Mouse (Mus musculus): ENCODE data around the gene Crls1. TPM values are rescaled to one million over a fixed set of nuclear protein-coding genes. Genes with fewer than 3 reads are reported as not detected.

The Crls1 gene
- total and polyA plus RNA-seq, 3 experiments = 106 to 142 (median 129) TPM

GRCm38 (mm10) chr2:132884303-132884967, 38.0 kb downstream of the Crls1 start:
- DNase-seq = peak; percentile 82

- no peak for DNase-seq
These were observed 38.8 kb downstream of the Crls1 start for GRCm38 (mm10) chr2:132885312-132885711.

DNA sequence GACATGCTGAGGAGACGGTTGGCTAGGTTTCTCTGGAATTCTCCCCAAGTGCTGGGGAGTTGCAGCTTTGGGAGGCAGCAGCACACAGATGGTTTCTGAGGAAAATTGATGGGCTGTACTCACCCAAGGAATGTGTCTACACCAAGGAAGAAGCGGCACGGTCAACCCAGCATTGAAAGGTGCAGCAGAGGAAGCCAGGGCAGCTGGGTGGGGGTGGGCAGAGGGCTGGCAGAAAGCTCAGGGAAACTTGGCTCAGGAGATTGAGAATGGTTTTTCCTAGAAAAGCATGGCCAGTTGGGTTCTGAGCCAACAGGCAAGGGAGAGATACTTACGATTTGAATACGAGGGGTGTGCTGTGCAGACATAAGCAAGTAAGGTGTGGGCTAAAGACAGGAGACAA, 47.4 kb downstream of the Crls1 start:
- DNase-seq = no peak

DNA sequence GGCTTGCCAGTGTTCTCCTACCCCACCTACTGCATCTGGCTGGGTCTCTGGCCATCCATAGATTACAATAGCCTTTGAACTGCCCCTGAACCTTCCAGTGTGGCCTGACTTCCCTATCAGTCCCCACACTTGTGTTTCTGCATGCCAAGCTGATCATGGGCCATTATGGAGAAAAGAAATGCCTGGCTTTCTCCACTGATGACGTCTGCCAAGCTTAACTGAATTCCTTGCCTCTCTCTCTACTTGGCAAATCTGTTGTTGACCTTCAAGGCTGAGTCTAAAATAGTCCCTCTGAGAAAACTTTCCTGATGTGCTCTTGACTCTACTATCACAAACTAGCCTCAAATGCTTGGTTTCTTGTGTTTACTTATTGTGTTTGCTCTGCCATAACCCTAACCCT, 51.7 kb downstream of the Crls1 start:
- DNase-seq = no peak

GRCm38 (mm10) chr2:132900596-132900995, 54.1 kb downstream of the Crls1 start:
- no peak for DNase-seq

- DNase-seq = peak; percentile 62
These were observed 55.2 kb downstream of the Crls1 start for GRCm38 (mm10) chr2:132901636-132902035.

DNA sequence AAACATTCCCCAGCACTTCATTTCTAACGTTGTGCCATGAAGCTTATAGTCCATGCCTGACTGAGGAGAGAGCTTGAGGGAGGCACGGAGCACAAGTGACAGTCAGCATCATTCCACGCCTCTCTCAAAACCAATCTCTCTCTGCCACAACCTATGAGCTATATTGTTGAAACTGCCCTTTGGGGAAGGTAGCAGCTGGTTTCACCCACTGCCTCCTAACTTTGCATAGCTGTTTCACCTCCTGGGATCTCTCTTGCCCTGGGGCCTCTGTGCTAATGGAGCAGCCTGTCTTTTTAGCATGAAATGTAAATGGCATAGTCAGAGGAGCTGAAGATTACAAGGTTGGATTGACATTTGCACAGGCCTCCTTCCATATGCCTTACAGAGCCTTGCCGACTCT, 55.6 kb downstream of the Crls1 start:
- DNase-seq = no peak

DNA sequence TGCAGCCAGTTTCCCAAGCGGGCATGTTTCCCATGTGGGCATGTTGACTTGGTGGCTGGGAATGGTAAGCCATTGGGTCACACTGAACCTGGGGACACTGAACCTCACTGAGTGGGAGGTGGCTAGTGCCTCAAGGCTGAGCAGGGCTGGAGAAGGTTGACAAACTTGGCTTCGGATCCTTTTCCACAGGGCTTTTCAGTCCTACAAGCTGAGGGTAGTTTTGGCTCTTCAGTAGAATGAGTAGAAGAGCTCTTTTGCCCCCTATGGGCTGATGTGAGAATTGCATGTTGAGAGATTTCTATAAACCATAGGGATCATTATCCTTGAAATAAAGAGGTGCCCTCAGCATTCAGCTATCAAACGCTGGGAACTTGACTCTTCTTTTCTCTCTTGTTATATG, 57.0 kb downstream of the Crls1 start:
- peak; percentile 85 for DNase-seq

- peak; percentile 70 for DNase-seq
These were observed 58.5 kb downstream of the Crls1 start for GRCm38 (mm10) chr2:132904961-132905360.

DNA sequence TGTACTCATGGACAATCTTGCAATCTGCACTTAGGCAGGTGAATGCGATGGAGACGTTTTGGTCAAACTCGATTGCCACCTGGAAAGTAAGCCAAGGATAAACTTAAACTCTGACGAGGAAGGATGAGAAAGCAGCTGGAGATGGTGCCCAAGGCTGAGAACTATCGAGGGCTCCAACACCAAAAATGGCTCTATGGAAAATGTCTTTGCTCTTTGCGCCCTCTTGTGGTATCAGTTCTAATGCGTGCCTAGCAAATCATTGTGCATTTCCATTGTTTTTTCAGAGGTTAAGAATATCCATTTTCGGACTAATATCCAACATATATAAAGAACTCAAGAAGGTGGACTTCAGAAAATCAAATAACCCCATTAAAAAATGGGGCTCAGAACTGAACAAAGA, 60.3 kb downstream of the Crls1 start:
- DNase-seq = peak; percentile 60

GRCm38 (mm10) chr2:132914785-132915184, 68.3 kb downstream of the Crls1 start:
- no peak for DNase-seq

Other genes starting within 250 kb of the Crls1 start
- gene Shld1, start 159.7 kb upstream of the Crls1 start, total RNA-seq (2021) = 1 to 10 TPM; 6.6 to 8.0 TPM
- 10.1 and 10.3 TPM in 2 replicates for gene Shld1, start 159.7 kb upstream of the Crls1 start, polyA plus RNA-seq (2012; rRNA removed)
- 1,000 to 10,000 TPM; 1,607 to 2,510 TPM for gene Chgb, start 65.4 kb upstream of the Crls1 start, total RNA-seq (2021)
- 148 and 289 TPM in 2 replicates for gene Chgb, start 65.4 kb upstream of the Crls1 start, polyA plus RNA-seq (2012; rRNA removed)
- gene Trmt6, start 30.6 kb upstream of the Crls1 start, total RNA-seq (2021) = 10 to 100 TPM; 16.8 to 20.6 TPM
- 1.2 and 1.3 TPM in 2 replicates for gene Trmt6, start 30.6 kb upstream of the Crls1 start, polyA plus RNA-seq (2012; rRNA removed)
- 1 to 10 TPM; 2.8 to 3.5 TPM for gene Mcm8, start 30.5 kb upstream of the Crls1 start, total RNA-seq (2021)
- 1.2 and 1.4 TPM in 2 replicates for gene Mcm8, start 30.5 kb upstream of the Crls1 start, polyA plus RNA-seq (2012; rRNA removed)
- 1 to 10 TPM; 4.4 to 5.1 TPM for gene Lrrn4, start 34.2 kb downstream of the Crls1 start, total RNA-seq (2021)
- 8.4 and 10.1 TPM in 2 replicates for gene Lrrn4, start 34.2 kb downstream of the Crls1 start, polyA plus RNA-seq (2012; rRNA removed)
- gene Fermt1, start 99.2 kb downstream of the Crls1 start, total RNA-seq (2021) = not detected
- not detected in 2 replicates for gene Fermt1, start 99.2 kb downstream of the Crls1 start, polyA plus RNA-seq (2012; rRNA removed)